Mouse (Mus musculus): ENCODE results near the gene Slfn5.

- no peak for TF ChIP-seq CTCF (IDR thresholded peaks at IDR 0.05; ENCODE audit: low read depth)
- no peak for TF ChIP-seq EP300 (optimal IDR thresholded peaks at IDR 0.05)
These were observed 38.2 kb downstream of the Slfn5 start for GRCm38 (mm10) chr11:82989357-82989756.

Data from stomach, postnatal 0 days (tissue).